Mouse (Mus musculus) cerebellum, adult 2 months (tissue): ENCODE results near the gene Zfp981.
"Not testable (repeated sequence)": the region's sequence is repeated elsewhere in the genome, so short reads cannot be mapped to it uniquely, and the experiment has no call there.

Experiments
- CTCF ChIP-seq: fragments of 200-500 bp; IDR thresholded peaks from 2 replicates; pipeline ENCODE4 v1.5.1; 2011; ENCODE audit warnings: low read depth, mild to moderate bottlenecking, control low read depth, low read length, moderate library complexity, borderline replicate concordance; ENCODE audit not compliant: insufficient read depth
- POLR2A ChIP-seq: fragments of 200-500 bp; IDR thresholded peaks from 2 replicates; pipeline ENCODE4 v1.6.1; 2011; ENCODE audit warnings: low read length, control low read depth, borderline replicate concordance; ENCODE audit not compliant: insufficient read depth

DNA sequence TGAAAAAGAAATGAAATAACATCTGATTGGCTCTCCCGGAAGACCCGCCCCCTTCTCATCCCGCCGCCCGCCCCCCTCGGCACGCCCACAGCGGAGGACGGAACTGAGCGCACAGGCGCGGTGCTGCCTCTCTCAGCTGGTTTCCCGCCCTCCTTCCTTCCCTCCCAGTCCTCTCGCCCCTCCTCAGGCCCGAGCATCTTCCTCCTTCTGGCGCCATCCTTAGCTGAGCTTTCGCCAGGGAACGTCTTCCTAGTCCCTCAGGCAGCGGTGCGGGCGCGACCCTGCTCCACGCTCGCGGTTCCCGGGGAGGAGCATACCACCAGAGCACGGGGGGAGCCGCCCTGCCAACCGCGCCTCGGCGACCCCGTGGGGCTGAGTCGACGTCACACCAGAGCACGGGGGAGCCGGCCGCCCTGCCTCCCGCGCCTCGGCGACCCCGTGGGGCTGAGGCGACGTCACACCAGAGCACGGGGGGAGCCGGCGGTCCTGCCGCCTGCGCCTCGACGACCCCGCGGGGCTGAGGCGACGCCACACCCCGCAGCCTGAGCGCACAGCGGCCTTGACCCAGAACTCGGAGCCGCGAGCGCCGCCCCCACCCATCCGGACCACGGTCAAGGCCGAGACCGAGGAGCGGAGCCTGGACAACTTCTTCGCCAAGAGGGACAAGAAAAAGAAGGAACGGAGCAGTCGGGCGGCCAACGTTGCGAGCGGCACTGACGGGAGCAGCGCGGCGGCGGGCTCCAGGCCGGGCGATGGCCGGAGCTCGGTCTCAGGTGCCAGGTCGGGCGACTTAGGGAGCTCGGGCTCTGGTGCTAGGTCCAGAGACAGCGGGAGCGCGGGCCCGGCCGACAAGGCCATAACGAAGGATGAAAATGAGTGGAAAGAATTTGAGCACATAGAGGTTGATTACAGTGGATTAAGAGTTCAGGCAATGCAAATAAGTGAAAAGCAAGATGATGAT lies 26.8 kb upstream of the Zfp981 start:
- not testable (repeated sequence) for TF ChIP-seq CTCF, POLR2A
